8 mouse cellular contexts compared by ENCODE assay signal in genomic region chr7:145283041-145283440, GRCm38 (mm10). TPM values are rescaled to one million over a fixed set of nuclear protein-coding genes. Genes with fewer than 3 reads are reported as not detected.
DNase-seq lines count a peak whose midpoint lies in the region; ATAC-seq lines count a peak whose summit lies in the region.

No protein-coding gene starts in this region.

- H3K4me3 ChIP-seq in hindbrain, embryonic 16.5 days (ENCODE audit: low read length): peak overlapping the region; percentile 47; the same call in 1 of the 2 replicates

- peak overlapping the region; percentile 69 for H3K4me2 ChIP-seq in hindbrain, embryonic 16.5 days (ENCODE audit: low read length)

- no peaks in the 10 kb centered on the region for H3K27me3 ChIP-seq in hindbrain, embryonic 16.5 days (replicated peaks; ENCODE audit: control insufficient read depth, insufficient read depth, low read length)

- 50% methylated on average over 4 of the region's 4 CpGs for WGBS in hindbrain, embryonic 16.5 days

- peak overlapping the region; percentile 52; the same call in 1 of the 2 replicates for H3K9ac ChIP-seq in hindbrain, embryonic 16.5 days (ENCODE audit: low read depth, low read length)

- no peak for ATAC-seq in hindbrain, embryonic 16.5 days
- ATAC-seq in megakaryocyte, adult 5-6 weeks (ENCODE audit: poor library complexity, severe bottlenecking): peak; percentile 67

- no peak overlapping the region for H3K27ac ChIP-seq in hindbrain, embryonic 16.5 days (ENCODE audit: low read depth, low read length)

- peak; percentile 11 for DNase-seq in kidney, adult 9 months
- DNase-seq in kidney, postnatal 10 days: no peak
- DNase-seq in embryo, embryonic 10 days (ENCODE audit: low spot score): peak; percentile 72
- no peak for DNase-seq in spleen, postnatal 36 days (ENCODE audit: low spot score in 2 of 2)
- no peak for DNase-seq in adipocyte (ENCODE audit: low spot score)
- no peak for DNase-seq in gastrocnemius, adult 18-20 months (ENCODE audit: low spot score)

- H3K9me3 ChIP-seq in hindbrain, embryonic 16.5 days (ENCODE audit: control insufficient read depth, low read length): no peaks in the 10 kb centered on the region

- H3K36me3 ChIP-seq in hindbrain, embryonic 16.5 days (ENCODE audit: control insufficient read depth, insufficient read depth, low read length): no peaks in the 10 kb centered on the region

- H3K4me1 ChIP-seq in hindbrain, embryonic 16.5 days (ENCODE audit: control insufficient read depth, insufficient read depth, low read depth, low read length): no peaks in the 10 kb centered on the region; the same call in 1 of the 2 replicates

RNA-seq across cellular contexts. Expression of gene Tpcn2, which starts 0.8 kb away (rescaled TPM):
- 2.8 and 3.3 TPM in 2 replicates for polyA plus RNA-seq in hindbrain, embryonic 16.5 days (2015; fragmentation: Nextera tagmentation; extraction: Ambion mirVana)
- 7.9 and 8.6 TPM in 2 replicates for total RNA-seq in megakaryocyte, adult 5-6 weeks (2015)
- total RNA-seq in megakaryocyte, adult 5-6 weeks (2017): 6.7 and 7.5 TPM in 2 replicates
- total RNA-seq in gastrocnemius, adult 18-20 months (2021): 1 to 10 TPM; 1.0 TPM

RNA-seq across cellular contexts. Expression of gene Mrgprf, which starts 17.6 kb away (rescaled TPM):
- 3.6 and 5.3 TPM in 2 replicates for polyA plus RNA-seq in hindbrain, embryonic 16.5 days (2015; fragmentation: Nextera tagmentation; extraction: Ambion mirVana)
- total RNA-seq in megakaryocyte, adult 5-6 weeks (2015): not detected in 2 replicates
- not detected in 2 replicates for total RNA-seq in megakaryocyte, adult 5-6 weeks (2017)
- 1 to 10 TPM; 1.3 to 2.1 TPM for total RNA-seq in gastrocnemius, adult 18-20 months (2021)

RNA-seq across cellular contexts. Expression of gene Mrgprd, which starts 31.6 kb away (rescaled TPM):
- polyA plus RNA-seq in hindbrain, embryonic 16.5 days (2015; fragmentation: Nextera tagmentation; extraction: Ambion mirVana): 0.10 and 0.11 TPM in 2 replicates
- total RNA-seq in megakaryocyte, adult 5-6 weeks (2015): not detected in 2 replicates
- total RNA-seq in megakaryocyte, adult 5-6 weeks (2017): not detected in 2 replicates
- not detected for total RNA-seq in gastrocnemius, adult 18-20 months (2021)

Comparison
In these comparisons a context has a peak if more than half of its experiments do, and no peak if none do; other contexts are left out.
1. DNase-seq: peak in kidney, adult 9 months (single experiment) and embryo, embryonic 10 days (single experiment); none in kidney, postnatal 10 days (single experiment), spleen, postnatal 36 days (0 of 2), adipocyte (single experiment) and gastrocnemius, adult 18-20 months (single experiment).